Mouse (Mus musculus) kidney, embryonic 14.5 days (tissue): Measurements from ENCODE around the gene Tenm4. TPM values are rescaled to one million over a fixed set of nuclear protein-coding genes. Genes with fewer than 3 reads are reported as not detected.

Source experiments
- ATAC-seq: fragments of 200-750 bp; cut with Nextera tagmentation; 2 replicates; pipeline ENCODE4 v1.8.0; 2017; ENCODE audit warnings: moderate number of reproducible peaks, mild to moderate bottlenecking, moderate TSS enrichment, moderate library complexity; ENCODE audit not compliant: low FRiP score, low TSS enrichment
- H3K27ac ChIP-seq: fragments of 300-500 bp; sonication (generic); 2 replicates; pipeline ENCODE4 v1.5.1; 2014; ENCODE audit warnings: low read depth, mild to moderate bottlenecking, low read length, moderate library complexity, mixed read lengths
- H3K27me3 ChIP-seq: fragments of 300-500 bp; sonication (generic); 2 replicates; pipeline ENCODE4 v1.6.1; 2014; ENCODE audit warnings: mild to moderate bottlenecking, low read length; ENCODE audit not compliant: control insufficient read depth, insufficient read depth
- H3K36me3 ChIP-seq: fragments of 300-500 bp; sonication (generic); 2 replicates; pipeline ENCODE4 v1.6.1; 2014; ENCODE audit warnings: low read length, mixed read lengths; ENCODE audit not compliant: control insufficient read depth, insufficient read depth
- H3K4me1 ChIP-seq: fragments of 300-500 bp; sonication (generic); 2 replicates; pipeline ENCODE4 v1.6.1; 2014; ENCODE audit warnings: low read length, mixed read lengths; ENCODE audit not compliant: control insufficient read depth, insufficient read depth
- H3K4me2 ChIP-seq: fragments of 300-500 bp; sonication (generic); replicated peaks from 2 replicates; pipeline ENCODE4 v1.6.1; 2014; ENCODE audit warnings: low read depth, mild to moderate bottlenecking, low read length
- H3K4me3 ChIP-seq: fragments of 300-500 bp; sonication (generic); 2 replicates; pipeline ENCODE4 v1.5.1; 2014; ENCODE audit warnings: mild to moderate bottlenecking, low read length
- H3K9ac ChIP-seq: fragments of 300-500 bp; sonication (generic); 2 replicates; pipeline ENCODE4 v1.6.1; 2014; ENCODE audit warnings: low read depth, mild to moderate bottlenecking, low read length, moderate library complexity
- H3K9me3 ChIP-seq: fragments of 300-500 bp; sonication (generic); 2 replicates; pipeline ENCODE4 v1.6.1; 2016; ENCODE audit warnings: low read length; ENCODE audit not compliant: control insufficient read depth
- WGBS: fragments of 180-500 bp; shearing (Covaris S2); extraction: QIAGEN DNeasy Blood & Tissue Kit; methylation state at CpG from one replicate; pipeline ENCODE4 v1.1.7; 2014; 5-methylcytosine and 5-hydroxymethylcytosine counted together
- polyA plus RNA-seq: library from polyadenylated mRNA; unstranded; fragments of >200 nt; fragmentation: Nextera tagmentation; extraction: Ambion mirVana; gene quantifications from 2 replicates; pipeline ENCODE4 v1.2.1, GENCODE M21; 2014

The Tenm4 gene
- polyA plus RNA-seq, 1 experiment from 2014 or later: 51.0 TPM

DNA sequence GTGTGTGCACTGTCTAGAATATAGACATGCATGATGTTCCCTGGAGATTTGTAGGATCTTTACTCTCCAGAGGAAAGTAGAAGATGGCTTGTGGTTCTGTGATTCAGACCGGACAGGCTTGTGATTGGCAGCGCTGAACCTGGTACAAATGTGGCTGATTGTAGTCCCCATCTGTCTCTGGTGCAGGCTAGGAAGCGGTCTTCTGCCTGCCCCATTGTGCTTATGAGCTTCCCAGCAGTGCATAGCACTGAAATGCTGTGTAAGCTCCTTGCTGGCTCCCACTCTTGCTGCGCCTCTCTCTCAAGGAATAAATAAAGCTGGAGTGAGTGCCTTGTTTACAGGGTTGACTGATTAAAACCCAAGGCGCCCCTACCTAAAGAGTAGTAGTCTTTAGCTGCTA, 49.6 kb downstream of the Tenm4 start:
- Histone ChIP-seq H3K4me1 (peaks cover 5% of the 10 kb centered on the region; the same call in 1 of the 2 replicates), H3K9ac (no peak overlapping the region)
- 74% methylated on average over 5 of the region's 5 CpGs for WGBS

DNA sequence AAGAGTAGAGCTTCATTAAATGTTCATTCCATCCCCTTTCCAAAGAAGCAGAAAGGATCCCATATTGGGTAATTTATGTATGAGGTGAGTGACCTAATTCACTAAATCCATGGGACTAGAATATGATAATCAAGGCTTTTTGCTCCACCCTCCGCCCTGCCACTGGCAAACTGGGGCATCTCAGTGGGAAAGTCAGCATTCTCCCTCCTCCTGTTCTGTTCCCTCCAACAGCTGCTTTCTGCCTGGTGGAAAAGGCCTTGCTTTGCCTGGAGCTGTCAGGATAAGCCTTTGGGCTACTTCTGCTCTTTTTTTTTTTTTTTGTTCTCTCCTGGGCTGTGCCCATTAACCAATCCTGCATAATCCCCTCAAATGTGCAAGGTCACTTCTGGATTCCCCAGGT, 51.5 kb downstream of the Tenm4 start:
- Histone ChIP-seq H3K4me1 (no peaks in the 10 kb centered on the region), H3K4me3 (no peak overlapping the region), H3K27ac (no peak overlapping the region), H3K4me2 (no peak overlapping the region), H3K9ac (no peak overlapping the region), H3K36me3 (no peaks in the 10 kb centered on the region), H3K27me3 (no peaks in the 10 kb centered on the region), H3K9me3 (no peaks in the 10 kb centered on the region)
- WGBS: 87% methylated on average over 1 of the region's 1 CpGs
- ATAC-seq: no peak

More for the DNA sequence above, 49.6 kb downstream of the Tenm4 start:
- Histone ChIP-seq H3K36me3 (no peaks in the 10 kb centered on the region), H3K9me3 (no peaks in the 10 kb centered on the region), H3K4me3 (no peak overlapping the region), H3K27me3 (no peaks in the 10 kb centered on the region), H3K27ac (no peak overlapping the region), H3K4me2 (no peak overlapping the region)
- no peak for ATAC-seq

GRCm38 (mm10) chr7:96228562-96229268, 57.7 kb downstream of the Tenm4 start:
- Histone ChIP-seq H3K9me3 (no peaks in the 10 kb centered on the region), H3K9ac (no peak overlapping the region), H3K4me3 (no peak overlapping the region), H3K36me3 (no peaks in the 10 kb centered on the region), H3K27ac (no peak overlapping the region), H3K4me2 (no peak overlapping the region), H3K27me3 (no peaks in the 10 kb centered on the region), H3K4me1 (peaks cover 10% of the 10 kb centered on the region)
- ATAC-seq: no peak
- 88% methylated on average over 6 of the region's 6 CpGs for WGBS

GRCm38 (mm10) chr7:96230006-96230719, 59.1 kb downstream of the Tenm4 start:
- Histone ChIP-seq H3K4me1 (peaks cover 10% of the 10 kb centered on the region), H3K4me2 (peak overlapping the region; percentile 15), H3K9me3 (no peaks in the 10 kb centered on the region), H3K4me3 (no peak overlapping the region), H3K9ac (no peak overlapping the region), H3K27ac (peak overlapping the region; percentile 77; the same call in 1 of the 2 replicates), H3K36me3 (no peaks in the 10 kb centered on the region), H3K27me3 (no peaks in the 10 kb centered on the region)
- 32% methylated on average over 8 of the region's 8 CpGs for WGBS
- peak; percentile 70 for ATAC-seq

GRCm38 (mm10) chr7:96230720-96231241, 59.7 kb downstream of the Tenm4 start:
- H3K27ac ChIP-seq: peak overlapping the region; percentile 77; the same call in 1 of the 2 replicates
- H3K4me1 ChIP-seq: peaks cover 10% of the 10 kb centered on the region
- peak overlapping the region; percentile 15 for H3K4me2 ChIP-seq
- peak; percentile 37 for ATAC-seq
- no peaks in the 10 kb centered on the region for H3K36me3 ChIP-seq
- H3K9me3 ChIP-seq: no peaks in the 10 kb centered on the region
- no peaks in the 10 kb centered on the region for H3K27me3 ChIP-seq
- H3K4me3 ChIP-seq: no peak overlapping the region
- 24% methylated on average over 9 of the region's 9 CpGs for WGBS
- no peak overlapping the region for H3K9ac ChIP-seq

GRCm38 (mm10) chr7:96235847-96236246, 64.8 kb downstream of the Tenm4 start:
- H3K36me3 ChIP-seq: no peaks in the 10 kb centered on the region
- WGBS: 81% methylated on average over 6 of the region's 6 CpGs
- no peak overlapping the region for H3K4me2 ChIP-seq
- H3K27ac ChIP-seq: no peak overlapping the region
- no peaks in the 10 kb centered on the region for H3K9me3 ChIP-seq
- H3K4me1 ChIP-seq: peaks cover 4% of the 10 kb centered on the region
- H3K4me3 ChIP-seq: no peak overlapping the region
- ATAC-seq: no peak
- H3K27me3 ChIP-seq: no peaks in the 10 kb centered on the region
- no peak overlapping the region for H3K9ac ChIP-seq

- Histone ChIP-seq H3K4me1 (no peaks in the 10 kb centered on the region), H3K4me3 (no peak overlapping the region)
- 61% methylated on average over 2 of the region's 2 CpGs for WGBS
These were observed 69.6 kb downstream of the Tenm4 start for GRCm38 (mm10) chr7:96240661-96241060.

DNA sequence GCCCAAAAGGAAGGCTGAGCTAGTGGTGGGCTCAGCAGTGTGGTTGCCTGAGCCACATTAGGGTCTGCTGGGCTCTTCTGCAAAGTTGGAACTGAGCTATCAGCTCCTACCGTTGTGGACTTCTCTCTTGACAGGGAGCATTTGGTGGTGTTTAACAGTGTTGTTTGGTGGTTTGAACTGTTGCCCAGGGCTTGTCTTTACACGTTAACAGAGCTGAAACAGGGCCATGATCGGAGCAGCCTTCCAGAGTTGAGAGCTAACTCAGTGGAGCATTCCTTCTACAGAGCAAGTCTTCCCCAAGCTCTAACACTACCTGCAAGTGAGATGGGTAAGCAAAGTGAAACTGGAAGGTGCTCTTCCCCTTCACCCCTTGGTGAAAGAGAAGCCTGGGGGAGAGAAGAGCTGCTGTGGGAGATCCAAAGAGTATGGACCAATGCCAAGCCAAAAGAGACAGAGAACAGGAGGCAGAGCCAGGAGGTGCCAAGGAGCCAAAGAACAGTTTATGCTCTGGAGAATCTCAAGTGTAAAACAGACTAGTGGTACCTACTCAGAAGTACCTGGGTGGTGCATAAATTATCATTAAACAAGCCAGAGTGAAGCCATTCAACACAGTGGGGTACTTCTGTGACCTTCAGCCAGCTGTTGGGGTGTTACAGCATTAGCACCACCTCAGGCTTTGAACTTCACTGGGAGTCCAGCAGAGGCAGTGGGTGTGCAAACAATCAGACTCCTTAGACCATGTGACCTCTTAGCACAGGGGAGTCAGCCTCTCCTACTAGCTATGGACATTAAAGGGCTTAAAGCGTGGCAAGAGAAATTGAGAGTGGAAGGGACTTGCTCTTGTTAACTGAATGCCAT, 71.5 kb downstream of the Tenm4 start:
- Histone ChIP-seq H3K27me3 (no peaks in the 10 kb centered on the region), H3K4me3 (no peak overlapping the region), H3K4me2 (no peak overlapping the region), H3K36me3 (no peaks in the 10 kb centered on the region), H3K27ac (no peak overlapping the region), H3K9me3 (no peaks in the 10 kb centered on the region), H3K4me1 (no peaks in the 10 kb centered on the region), H3K9ac (no peak overlapping the region)
- ATAC-seq: no peak
- 78% methylated on average over 4 of the region's 4 CpGs for WGBS

More at GRCm38 (mm10) chr7:96240661-96241060, 69.6 kb downstream of the Tenm4 start:
- H3K36me3 ChIP-seq: no peaks in the 10 kb centered on the region
- no peak overlapping the region for H3K4me2 ChIP-seq
- H3K27me3 ChIP-seq: no peaks in the 10 kb centered on the region
- H3K9me3 ChIP-seq: no peaks in the 10 kb centered on the region
- no peak overlapping the region for H3K27ac ChIP-seq
- no peak overlapping the region for H3K9ac ChIP-seq
- ATAC-seq: no peak
